Mouse (Mus musculus) forebrain, embryonic 14.5 days (tissue): ENCODE data around the gene Prr5l. TPM values are rescaled to one million over a fixed set of nuclear protein-coding genes. Genes with fewer than 3 reads are reported as not detected.
"Not testable (repeated sequence)": the region's sequence is repeated elsewhere in the genome, so short reads cannot be mapped to it uniquely, and the experiment has no call there.

ENCODE experiments used
- ATAC-seq: fragments of 200-750 bp; cut with Nextera tagmentation; 2 replicates; pipeline ENCODE4 v1.8.0; 2017; ENCODE audit warnings: mild to moderate bottlenecking, moderate library complexity
- DNase-seq: peaks from one replicate; pipeline ENCODE4 v3.0.0-alpha.2; 2015; ENCODE audit warnings: low spot score
- H3K27ac ChIP-seq: fragments of 300-500 bp; sonication (generic); 2 replicates; pipeline ENCODE4 v1.5.1; 2014; ENCODE audit warnings: low read depth, mild to moderate bottlenecking, control low read depth, low read length, moderate library complexity
- H3K27me3 ChIP-seq: fragments of 300-500 bp; sonication (generic); replicated peaks from 2 replicates; pipeline ENCODE4 v1.6.1; 2014; ENCODE audit warnings: low read length, control low read depth, mixed read lengths; ENCODE audit not compliant: control insufficient read depth, insufficient read depth
- H3K36me3 ChIP-seq: fragments of 300-500 bp; sonication (generic); 2 replicates; pipeline ENCODE4 v1.6.1; 2014; ENCODE audit warnings: low read length, control low read depth; ENCODE audit not compliant: control insufficient read depth, insufficient read depth
- H3K4me1 ChIP-seq: fragments of 300-500 bp; sonication (generic); 2 replicates; pipeline ENCODE4 v1.6.1; 2014; ENCODE audit warnings: antibody characterized with exemption, low read length, control low read depth; ENCODE audit not compliant: control insufficient read depth, insufficient read depth
- H3K4me2 ChIP-seq: fragments of 300-500 bp; sonication (generic); 2 replicates; pipeline ENCODE4 v1.6.1; 2014; ENCODE audit warnings: mild to moderate bottlenecking, control low read depth, low read length
- H3K4me3 ChIP-seq: fragments of 300-500 bp; sonication (generic); 2 replicates; pipeline ENCODE4 v1.5.1; 2014; ENCODE audit warnings: low read depth, low read length, control low read depth
- H3K9ac ChIP-seq: fragments of 300-500 bp; sonication (generic); 2 replicates; pipeline ENCODE4 v1.6.1; 2014; ENCODE audit warnings: mild to moderate bottlenecking, low read length, control low read depth, moderate library complexity
- H3K9me3 ChIP-seq: fragments of 300-500 bp; sonication (generic); replicated peaks from 2 replicates; pipeline ENCODE4 v1.6.1; 2016; ENCODE audit warnings: low read length, control low read depth, mixed read lengths; ENCODE audit not compliant: control insufficient read depth
- WGBS: fragments of 180-500 bp; shearing (Covaris S2); extraction: QIAGEN DNeasy Blood & Tissue Kit; methylation state at CpG from one replicate; pipeline ENCODE4 v1.1.7; 2014; 5-methylcytosine and 5-hydroxymethylcytosine counted together
- polyA plus RNA-seq: library from polyadenylated mRNA; unstranded; fragments of >200 nt; fragmentation: Nextera tagmentation; extraction: Ambion mirVana; gene quantifications from 2 replicates; pipeline ENCODE4 v1.2.1, GENCODE M21; 2014

Gene Prr5l
- polyA plus RNA-seq, 1 experiment from 2014 or later, result 5.4 TPM

DNA sequence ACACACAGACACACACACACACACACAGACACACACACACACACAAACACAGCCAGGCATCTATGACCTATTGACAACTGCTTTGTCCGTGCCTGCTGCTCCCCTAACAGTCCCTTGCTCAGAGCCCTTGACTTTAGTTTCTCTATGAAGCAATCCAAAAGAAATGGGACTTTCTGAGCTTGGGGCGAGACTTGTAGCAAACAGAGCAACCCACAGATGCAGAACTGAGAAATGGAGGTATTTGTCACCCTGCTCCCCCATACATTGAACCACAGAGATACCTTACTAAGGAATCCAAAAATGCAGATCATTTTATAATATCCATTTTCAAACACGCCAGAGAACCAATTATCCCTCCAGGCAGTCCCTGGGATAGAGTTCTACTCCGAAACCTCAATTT is 128.4 kb downstream of the Prr5l start:
- no peak for ATAC-seq
- Histone ChIP-seq H3K36me3 (no peaks in the 10 kb centered on the region), H3K9me3 (no peaks in the 10 kb centered on the region), H3K4me2 (no peak overlapping the region), H3K4me1 (peaks cover 10% of the 10 kb centered on the region), H3K27me3 (no peaks in the 10 kb centered on the region), H3K27ac (no peak overlapping the region), H3K4me3 (no peak overlapping the region), H3K9ac (no peak overlapping the region)
- DNase-seq, result no peak
- WGBS, result 51% methylated on average over 4 of the region's 4 CpGs

DNA sequence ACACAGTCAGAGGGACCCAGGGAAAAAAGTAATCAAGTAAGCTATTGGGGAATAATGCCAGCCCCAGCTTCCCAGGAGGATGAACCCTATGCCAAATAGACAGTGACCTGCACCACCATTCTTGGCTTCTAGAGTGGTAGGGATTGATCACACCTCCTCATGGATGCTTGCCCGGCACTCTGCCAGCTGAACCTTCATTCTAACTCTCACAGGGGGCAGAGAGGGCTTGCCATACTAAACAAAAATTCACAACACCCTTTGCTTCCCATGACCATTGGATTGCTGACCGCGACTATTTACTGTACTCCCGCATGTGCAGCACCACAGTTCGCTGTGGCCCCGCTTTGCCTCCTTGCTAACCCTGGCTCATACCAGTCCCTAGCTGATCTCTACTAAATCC is 129.8 kb downstream of the Prr5l start:
- 93% methylated on average over 6 of the region's 6 CpGs for WGBS
- ATAC-seq (no peak), DNase-seq (no peak)
- Histone ChIP-seq H3K4me2 (no peak overlapping the region), H3K36me3 (no peaks in the 10 kb centered on the region), H3K27ac (no peak overlapping the region), H3K4me3 (no peak overlapping the region), H3K9ac (no peak overlapping the region), H3K27me3 (no peaks in the 10 kb centered on the region), H3K9me3 (no peaks in the 10 kb centered on the region), H3K4me1 (peaks cover 10% of the 10 kb centered on the region)

DNA sequence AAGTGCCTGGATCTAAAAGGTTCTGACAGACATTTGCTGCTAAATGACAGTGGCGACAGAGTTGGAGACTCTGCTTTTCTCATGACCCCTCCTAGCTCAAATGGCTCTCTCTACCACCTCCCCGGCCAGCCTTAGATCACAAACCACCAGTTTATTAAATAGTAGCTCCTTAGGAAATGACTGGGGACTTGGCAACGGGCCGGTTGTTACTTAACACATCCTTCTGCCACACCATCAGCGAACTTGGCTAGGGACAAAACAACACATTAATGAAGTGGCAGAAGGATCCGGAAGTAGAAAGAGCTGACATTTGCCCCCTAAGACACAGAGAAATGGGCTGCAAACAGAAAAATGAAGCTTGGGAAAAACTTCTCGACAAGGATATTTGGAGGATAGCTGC is 130.4 kb downstream of the Prr5l start:
- Histone ChIP-seq H3K27me3 (no peaks in the 10 kb centered on the region), H3K4me3 (no peak overlapping the region), H3K4me1 (peaks cover 10% of the 10 kb centered on the region), H3K36me3 (no peaks in the 10 kb centered on the region), H3K9me3 (no peaks in the 10 kb centered on the region), H3K4me2 (no peak overlapping the region), H3K9ac (no peak overlapping the region), H3K27ac (no peak overlapping the region)
- DNase-seq (no peak), ATAC-seq (no peak)
- 85% methylated on average over 7 of the region's 7 CpGs for WGBS

DNA sequence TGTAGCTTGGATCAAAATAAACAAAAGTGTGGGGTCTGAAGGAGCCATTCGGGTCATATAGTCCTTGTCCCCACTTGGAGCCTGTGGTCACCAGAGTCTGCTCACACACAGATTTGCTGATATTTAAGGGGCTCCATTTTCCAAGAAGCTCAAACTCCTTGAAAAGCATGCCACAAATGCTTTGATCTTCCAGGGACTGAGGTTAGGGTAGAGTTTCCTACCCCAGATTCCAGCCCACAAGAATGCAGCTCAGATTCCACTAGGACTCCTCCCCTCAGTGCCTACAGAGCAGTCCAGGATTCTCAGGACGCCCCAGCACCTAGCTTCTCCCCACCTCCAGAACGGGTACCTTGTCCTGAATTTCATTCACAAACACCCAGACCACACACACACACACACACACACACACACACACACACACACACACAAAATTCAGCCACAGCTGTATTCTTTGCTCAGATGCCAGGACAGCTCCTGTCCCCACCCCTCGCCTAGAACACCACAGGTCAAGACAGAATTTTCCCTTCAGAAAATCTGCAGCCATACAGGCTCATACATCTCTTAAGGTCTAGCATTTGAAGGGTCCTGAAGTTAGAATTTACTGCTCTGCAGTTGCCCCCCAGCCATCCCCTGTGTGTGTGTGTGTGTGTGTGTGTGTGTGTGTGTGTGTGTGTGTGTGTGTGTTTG is 131.4 kb downstream of the Prr5l start:
- Histone ChIP-seq H3K36me3 (no peaks in the 10 kb centered on the region), H3K4me1 (peaks cover 10% of the 10 kb centered on the region), H3K4me3 (no peak overlapping the region), H3K9ac (no peak overlapping the region), H3K9me3 (no peaks in the 10 kb centered on the region), H3K4me2 (no peak overlapping the region), H3K27ac (no peak overlapping the region), H3K27me3 (no peaks in the 10 kb centered on the region)
- DNase-seq (no peak), ATAC-seq (no peak)
- 26% methylated on average over 4 of the region's 4 CpGs for WGBS

DNA sequence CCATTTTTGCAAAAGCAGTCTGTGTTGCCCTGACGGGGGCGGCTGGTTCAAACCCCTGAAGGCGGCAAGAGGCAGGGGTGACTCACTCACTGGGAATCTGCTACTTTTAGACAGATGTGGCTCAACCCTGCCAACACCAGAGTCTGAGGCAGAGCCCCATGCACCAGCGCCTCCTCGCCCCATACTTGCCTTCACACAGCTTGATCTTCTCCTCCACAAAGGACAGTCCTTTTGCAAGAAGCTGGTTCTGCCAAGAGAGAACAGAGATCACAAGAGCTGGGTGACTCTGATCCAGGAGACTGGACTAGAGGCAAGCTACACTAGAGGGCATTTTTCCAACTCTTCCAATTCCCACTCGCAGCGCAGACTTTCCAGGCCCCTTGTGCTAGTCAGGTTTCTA is 136.3 kb downstream of the Prr5l start:
- ATAC-seq (no peak), DNase-seq (no peak)
- Histone ChIP-seq H3K36me3 (no peaks in the 10 kb centered on the region), H3K9ac (no peak overlapping the region), H3K4me1 (no peaks in the 10 kb centered on the region), H3K27ac (no peak overlapping the region), H3K4me2 (no peak overlapping the region), H3K9me3 (no peaks in the 10 kb centered on the region), H3K27me3 (no peaks in the 10 kb centered on the region), H3K4me3 (no peak overlapping the region)
- 95% methylated on average over 7 of the region's 7 CpGs for WGBS

DNA sequence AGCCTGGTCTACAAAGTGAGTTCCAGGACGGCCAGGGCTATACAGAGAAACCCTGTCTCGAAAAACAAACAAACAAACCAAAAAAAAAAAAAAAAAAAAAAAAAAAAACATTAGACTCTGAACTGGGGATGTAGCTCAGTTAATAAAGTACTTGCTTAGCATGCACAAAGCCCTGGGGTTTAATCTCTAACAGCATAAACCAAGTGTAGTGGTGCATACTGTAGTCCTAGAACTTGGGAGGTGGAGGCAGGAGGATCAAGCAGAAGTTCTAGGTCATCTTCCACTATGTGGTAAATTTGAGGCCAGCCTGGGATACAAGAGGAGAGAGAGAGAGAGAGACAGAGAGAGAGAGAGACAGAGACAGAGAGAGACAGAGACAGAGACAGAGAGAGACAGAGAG is 137.2 kb downstream of the Prr5l start:
- H3K36me3 ChIP-seq, H3K9ac ChIP-seq, H3K4me1 ChIP-seq, DNase-seq, H3K27ac ChIP-seq, H3K4me2 ChIP-seq, H3K9me3 ChIP-seq, H3K4me3 ChIP-seq, H3K27me3 ChIP-seq, ATAC-seq: not testable (repeated sequence)
- no CpG with 5 or more reads among the region's 2 CpGs for WGBS

DNA sequence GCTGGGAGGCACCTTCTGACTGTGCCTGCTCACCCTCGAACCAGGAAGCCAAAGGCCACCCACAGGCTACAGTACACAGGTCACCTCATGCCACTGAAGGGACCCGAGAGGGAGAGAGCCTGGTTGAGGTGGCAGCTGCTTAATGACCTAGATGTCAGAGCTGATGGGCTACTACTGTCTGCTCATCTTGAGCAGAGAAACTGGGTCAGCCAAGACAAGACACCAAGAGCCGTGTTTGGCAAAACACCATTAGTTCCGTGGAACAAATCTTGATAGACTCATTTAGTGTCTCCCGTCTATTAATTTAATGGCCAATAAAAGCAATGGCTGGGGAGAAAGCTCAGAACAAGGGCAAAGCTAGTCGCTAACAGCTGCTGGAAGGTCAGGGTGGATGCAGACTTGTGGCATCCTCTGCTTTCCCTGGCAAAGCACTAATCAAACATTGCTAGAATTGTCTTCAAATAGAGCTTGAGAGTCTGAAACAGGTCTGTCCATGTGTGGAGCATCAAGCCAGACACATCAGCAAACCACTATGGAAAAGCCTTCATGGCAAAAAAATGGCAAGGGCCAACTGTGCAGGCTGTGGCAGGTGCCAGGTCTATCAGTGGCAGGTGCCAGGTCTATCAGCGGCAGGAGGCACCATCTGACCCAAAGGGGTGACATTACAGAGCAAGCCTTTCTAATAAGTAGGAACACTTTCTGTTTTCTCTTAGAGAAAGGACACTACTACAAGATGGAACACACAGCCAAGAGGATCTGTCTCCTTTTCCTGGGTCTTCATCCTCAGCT is 140.6 kb downstream of the Prr5l start:
- WGBS, result 92% methylated on average over 7 of the region's 7 CpGs
- Histone ChIP-seq H3K9me3 (no peaks in the 10 kb centered on the region), H3K27ac (no peak overlapping the region), H3K4me1 (no peaks in the 10 kb centered on the region), H3K36me3 (no peaks in the 10 kb centered on the region), H3K4me3 (no peak overlapping the region), H3K4me2 (no peak overlapping the region), H3K9ac (no peak overlapping the region), H3K27me3 (no peaks in the 10 kb centered on the region)
- DNase-seq, result no peak
- ATAC-seq, result no peak

DNA sequence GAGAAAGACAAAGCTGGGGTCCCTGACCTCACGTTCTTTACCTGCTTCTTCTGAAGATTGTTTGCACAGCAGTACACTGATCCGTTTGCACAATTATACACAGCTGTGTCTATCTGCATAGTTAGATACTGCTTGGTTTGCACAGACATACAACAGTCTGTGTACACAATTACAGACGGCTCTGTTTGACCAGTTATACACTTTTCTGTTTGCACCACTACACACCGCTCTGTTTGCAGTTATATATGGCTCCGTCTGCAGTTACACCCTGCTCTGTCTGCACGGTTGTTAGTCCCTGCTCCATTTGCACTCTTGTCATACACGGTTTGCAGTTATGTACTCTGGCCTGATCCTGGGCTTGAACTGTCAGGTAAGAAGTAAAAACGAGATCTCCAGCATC is 141.2 kb downstream of the Prr5l start:
- H3K27me3 ChIP-seq, result no peaks in the 10 kb centered on the region
- no peaks in the 10 kb centered on the region for H3K4me1 ChIP-seq
- DNase-seq, result no peak
- no peak overlapping the region for H3K4me2 ChIP-seq
- H3K36me3 ChIP-seq, result no peaks in the 10 kb centered on the region
- no peak overlapping the region for H3K4me3 ChIP-seq
- H3K27ac ChIP-seq, result no peak overlapping the region
- WGBS, result 84% methylated on average over 8 of the region's 8 CpGs
- ATAC-seq, result no peak
- no peaks in the 10 kb centered on the region for H3K9me3 ChIP-seq
- no peak overlapping the region for H3K9ac ChIP-seq

DNA sequence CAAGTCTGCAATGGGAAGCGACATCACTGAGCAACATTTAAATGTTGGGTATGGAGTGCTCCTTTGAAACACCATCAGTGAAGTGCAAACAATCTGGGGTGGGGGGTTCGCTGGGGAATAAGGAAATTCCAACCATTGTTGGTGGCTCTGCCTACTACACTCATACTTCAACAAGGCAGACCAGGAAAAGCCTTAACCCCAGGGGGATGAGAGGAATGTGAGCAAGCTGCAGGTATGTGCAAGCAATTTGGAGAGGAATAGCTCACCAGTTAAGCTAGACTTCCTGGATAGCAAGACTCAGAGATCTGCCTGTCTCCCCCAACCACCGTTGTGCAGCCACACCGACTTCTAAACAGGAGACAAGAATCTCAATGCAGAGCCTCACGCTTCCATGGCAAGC is 142.9 kb downstream of the Prr5l start:
- no peak for DNase-seq
- Histone ChIP-seq H3K4me3 (no peak overlapping the region), H3K27me3 (no peaks in the 10 kb centered on the region), H3K27ac (no peak overlapping the region), H3K4me1 (no peaks in the 10 kb centered on the region), H3K4me2 (no peak overlapping the region), H3K9me3 (no peaks in the 10 kb centered on the region), H3K36me3 (no peaks in the 10 kb centered on the region), H3K9ac (no peak overlapping the region)
- WGBS, result 80% methylated on average over 5 of the region's 5 CpGs
- ATAC-seq, result no peak
